Mouse (Mus musculus): Measurements from ENCODE around the gene Ubtd1.

- no peak for TF ChIP-seq CTCF (IDR thresholded peaks at IDR 0.05; ENCODE audit: borderline replicate concordance, insufficient read depth, low read length)
- TF ChIP-seq POLR2A (IDR thresholded peaks at IDR 0.05; ENCODE audit: low read depth, low read length), result no peak
Observed at GRCm38 (mm10) chr19:42036357-42036756, 54.8 kb downstream of the Ubtd1 start.

Measured in embryonic fibroblast, embryonic 13.5 days (primary cell).